Mouse (Mus musculus) kidney, adult 9 months (tissue): Measurements from ENCODE around the gene Dnah8.

ENCODE experiments used
- DNase-seq: peaks from one replicate; pipeline ENCODE4 v3.0.0; 2022

Dnah8 gene

GRCm38 (mm10) chr17:30892730-30893129 lies 268.6 kb downstream of the Dnah8 start:
- no peak for DNase-seq

- DNase-seq: no peak
These were observed 272.9 kb downstream of the Dnah8 start for GRCm38 (mm10) chr17:30897075-30897474.

GRCm38 (mm10) chr17:30901627-30902026 lies 277.5 kb downstream of the Dnah8 start, which contains the start of gene Glp1r:
Gene Glp1r, plus strand, starts transcription at chr17:30901817.
- DNase-seq: no peak

- DNase-seq: no peak
These were observed 279.9 kb downstream of the Dnah8 start for GRCm38 (mm10) chr17:30904096-30904495.

- no peak for DNase-seq
These were observed 283.4 kb downstream of the Dnah8 start for GRCm38 (mm10) chr17:30907577-30907976.

GRCm38 (mm10) chr17:30910866-30911731 lies 286.9 kb downstream of the Dnah8 start:
- DNase-seq: no peak

- DNase-seq: no peak
These were observed 287.6 kb downstream of the Dnah8 start for GRCm38 (mm10) chr17:30911732-30912088.

GRCm38 (mm10) chr17:30912536-30912935 lies 288.4 kb downstream of the Dnah8 start:
- no peak for DNase-seq

GRCm38 (mm10) chr17:30914264-30914663 lies 290.1 kb downstream of the Dnah8 start:
- no peak for DNase-seq

GRCm38 (mm10) chr17:30923566-30923965 lies 299.4 kb downstream of the Dnah8 start:
- DNase-seq: no peak
